Mouse (Mus musculus) 3T3-L1 (cell line): ENCODE measurements at regions not wholly inside any gene's neighbourhood (a gene's known extent, or its start where the extent isn't known, plus 50 kb on each side); places are given as distances from the start of the nearest gene placed in this dataset.

Source experiments
- DNase-seq: peaks from one replicate; pipeline ENCODE4 v3.0.0-alpha.2; 2015; ENCODE audit warnings: low read depth, low spot score

GRCm38 (mm10) chr10:104367219-104367618 is 173.4 kb downstream of the Gm4340 start:
- DNase-seq: no peak

- no peak for DNase-seq
Measured at GRCm38 (mm10) chr10:104374567-104374966, 180.7 kb downstream of the Gm4340 start.

DNA sequence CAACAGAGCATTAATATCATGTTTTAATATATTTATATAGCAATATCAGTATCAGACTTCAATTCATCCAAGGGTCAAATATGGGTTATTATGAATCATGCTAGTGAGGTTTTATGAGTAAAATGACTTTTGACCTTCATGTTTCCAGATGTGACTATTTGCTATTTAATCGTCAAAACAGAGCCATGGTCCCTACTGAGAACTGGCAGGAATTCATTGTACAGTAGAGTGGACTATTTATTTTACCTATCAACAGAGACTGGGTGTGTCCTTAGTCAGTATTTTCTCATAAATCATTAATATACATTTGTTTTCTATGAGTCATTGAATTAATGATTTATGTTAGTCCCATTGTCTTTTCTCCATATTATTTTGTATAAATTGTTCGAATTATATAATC is 194.4 kb downstream of the Gm4340 start:
- DNase-seq: peak; percentile 13

GRCm38 (mm10) chr10:104395711-104396110 is 201.9 kb downstream of the Gm4340 start:
- DNase-seq: no peak

- DNase-seq: no peak
Measured at GRCm38 (mm10) chr10:104408751-104409150, 214.9 kb downstream of the Gm4340 start.

GRCm38 (mm10) chr10:104422541-104422940 is 228.7 kb downstream of the Gm4340 start:
- DNase-seq: no peak

DNA sequence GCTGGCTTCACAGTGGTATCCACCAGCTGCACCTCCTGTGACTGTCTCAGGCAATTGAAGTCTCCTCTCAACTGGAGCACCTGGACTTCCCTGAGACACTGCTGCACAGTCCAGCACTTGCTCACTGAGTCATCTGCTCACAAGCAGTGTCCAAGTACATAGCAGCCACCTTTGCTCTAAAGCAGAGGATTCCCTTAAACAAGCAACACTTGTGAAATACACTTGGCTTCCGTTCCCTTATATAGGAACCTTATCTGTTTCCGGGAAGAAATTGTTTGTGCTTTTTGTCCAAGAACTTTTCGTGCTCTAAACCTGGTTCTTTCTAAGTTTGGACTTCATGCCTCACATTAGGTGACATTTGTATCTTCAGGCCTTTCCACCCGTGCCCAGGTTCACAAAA is 229.3 kb downstream of the Gm4340 start:
- DNase-seq: no peak

DNA sequence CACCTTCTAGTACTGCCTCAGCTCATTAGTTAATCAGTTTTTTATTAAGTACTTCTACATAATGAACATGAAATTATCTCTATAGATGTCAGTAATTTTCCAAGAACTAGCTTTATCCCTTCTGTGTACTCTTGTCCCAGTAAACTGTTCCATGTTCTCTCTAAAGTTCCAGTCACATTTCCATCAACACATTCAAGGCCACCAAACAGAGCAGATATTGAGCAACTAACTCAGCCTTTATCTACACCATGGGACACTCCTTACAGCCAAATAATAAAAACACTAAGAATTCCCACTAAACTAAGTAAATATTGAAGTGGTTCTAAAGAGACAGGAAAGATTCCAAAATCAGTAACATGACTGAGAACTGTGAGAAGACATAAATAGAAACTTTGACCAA is 229.9 kb downstream of the Gm4340 start:
- no peak for DNase-seq

GRCm38 (mm10) chr10:104444926-104445325 is 251.1 kb downstream of the Gm4340 start:
- no peak for DNase-seq

GRCm38 (mm10) chr10:104455549-104456351 is 261.9 kb downstream of the Gm4340 start:
- DNase-seq: no peak

GRCm38 (mm10) chr10:104456352-104456725 is 262.5 kb downstream of the Gm4340 start:
- no peak for DNase-seq

DNA sequence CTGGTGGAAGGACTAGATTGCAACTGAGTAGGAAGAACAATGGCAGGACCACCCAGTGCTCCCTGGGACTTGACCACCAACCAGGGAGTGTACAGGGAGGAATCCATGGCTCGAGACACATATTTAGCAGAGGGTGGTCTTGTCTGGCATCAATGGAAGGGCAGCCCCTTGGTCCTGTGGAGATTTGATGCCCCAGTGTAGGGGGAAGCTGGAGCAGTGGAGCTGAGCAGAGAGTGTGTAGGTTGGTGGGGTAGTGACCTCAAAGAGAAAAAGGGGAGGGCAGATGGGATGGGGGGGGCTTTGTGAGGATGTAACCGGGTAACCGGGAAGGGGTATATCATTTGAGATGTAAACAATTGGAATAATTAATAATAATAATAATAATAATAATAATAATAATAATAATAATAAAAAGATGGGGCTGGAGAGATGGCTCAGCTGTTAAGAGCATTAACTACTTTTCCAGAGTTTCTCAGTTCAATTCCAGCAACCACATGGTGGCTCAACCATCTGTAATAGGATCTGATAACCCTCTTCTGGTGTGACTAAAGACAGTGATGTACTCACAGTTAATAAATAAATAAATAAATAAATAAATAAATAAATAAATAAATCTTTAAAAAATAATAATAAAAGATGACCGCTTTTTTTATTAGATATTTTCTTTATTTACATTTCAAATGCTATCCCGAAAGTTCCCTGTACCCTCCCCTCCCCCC is 292.5 kb downstream of the Gm4340 start:
- DNase-seq: no peak

GRCm38 (mm10) chr10:104489301-104489700 is 295.5 kb downstream of the Gm4340 start:
- no peak for DNase-seq

- DNase-seq: no peak
Measured at GRCm38 (mm10) chr10:104490943-104491631, 297.2 kb downstream of the Gm4340 start.
